Mouse (Mus musculus) 3T3-L1 (cell line): ENCODE data around the gene Ctrl.
"Not testable (repeated sequence)": the region's sequence is repeated elsewhere in the genome, so short reads cannot be mapped to it uniquely, and the experiment has no call there.

ENCODE experiments used
- DNase-seq: peaks from one replicate; pipeline ENCODE4 v3.0.0-alpha.2; 2015; ENCODE audit warnings: low read depth, low spot score

Ctrl gene

GRCm38 (mm10) chr8:105933762-105934161 lies at the start of gene Ctrl:
TSS of gene Ctrl (minus strand) at chr8:105933862.
- no peak for DNase-seq

- DNase-seq = not testable (repeated sequence)
These were observed 49.7 kb upstream of the Ctrl start for GRCm38 (mm10) chr8:105983406-105983805.

- no peak for DNase-seq
These were observed 47.5 kb upstream of the Ctrl start for GRCm38 (mm10) chr8:105981146-105981545.

- no peak for DNase-seq
These were observed 45.7 kb upstream of the Ctrl start, which contains the start of gene Dpep3 for GRCm38 (mm10) chr8:105979325-105979724. TSS of gene Dpep3 (minus strand) at chr8:105979429.

DNA sequence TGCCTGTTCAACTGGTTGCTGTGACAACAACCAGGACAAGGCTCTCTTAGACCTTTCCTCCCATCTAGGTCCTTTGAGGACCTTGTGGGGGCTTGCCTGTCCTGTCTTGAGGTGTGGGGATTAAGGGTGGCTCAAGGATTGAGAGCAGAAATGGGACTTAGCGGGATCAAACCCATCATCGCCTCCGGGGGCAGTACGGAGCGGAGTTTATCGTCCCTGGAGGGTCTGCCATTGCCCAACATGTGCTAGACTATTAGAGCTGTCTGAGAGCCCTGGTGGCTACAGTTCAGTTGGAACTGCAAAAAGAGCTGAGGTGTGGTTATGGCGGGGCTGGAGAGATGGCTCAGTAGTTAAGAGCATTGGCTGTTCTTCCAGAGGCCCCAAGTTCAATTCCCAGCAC lies 41.7 kb upstream of the Ctrl start:
- DNase-seq = no peak

DNA sequence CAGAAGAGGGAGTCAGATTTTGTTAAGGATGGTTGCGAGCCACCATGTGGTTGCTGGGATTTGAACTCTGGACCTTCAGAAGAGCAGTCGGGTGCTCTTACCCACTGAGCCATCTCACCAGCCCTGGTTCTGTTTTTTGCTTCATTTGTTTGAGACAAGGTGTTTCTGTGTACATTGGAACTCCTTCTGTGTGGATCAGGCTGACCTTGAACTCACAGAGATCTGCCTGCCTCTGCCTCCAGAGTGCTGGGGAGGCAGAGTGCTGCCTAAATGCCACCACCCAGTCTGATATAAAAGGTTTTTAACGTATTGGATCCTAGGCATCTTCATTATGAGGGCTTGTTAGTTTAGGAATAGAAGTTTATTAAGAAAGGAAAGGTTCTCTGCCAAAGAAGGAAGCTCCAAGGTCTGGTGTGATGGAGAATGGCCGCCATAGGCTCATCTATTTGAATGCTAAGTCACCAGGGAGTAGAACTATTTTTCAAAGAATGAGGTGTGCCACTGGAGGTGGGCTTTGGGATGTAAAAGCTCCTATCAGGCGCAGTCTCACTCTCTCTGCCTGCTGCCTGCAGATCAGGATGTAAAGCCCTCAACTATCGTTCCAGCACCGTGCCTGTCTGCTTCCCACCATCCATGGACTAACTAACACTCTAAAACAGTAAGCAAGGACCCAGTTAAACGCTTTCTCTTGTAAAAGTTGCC lies 37.5 kb upstream of the Ctrl start:
- no peak for DNase-seq

DNA sequence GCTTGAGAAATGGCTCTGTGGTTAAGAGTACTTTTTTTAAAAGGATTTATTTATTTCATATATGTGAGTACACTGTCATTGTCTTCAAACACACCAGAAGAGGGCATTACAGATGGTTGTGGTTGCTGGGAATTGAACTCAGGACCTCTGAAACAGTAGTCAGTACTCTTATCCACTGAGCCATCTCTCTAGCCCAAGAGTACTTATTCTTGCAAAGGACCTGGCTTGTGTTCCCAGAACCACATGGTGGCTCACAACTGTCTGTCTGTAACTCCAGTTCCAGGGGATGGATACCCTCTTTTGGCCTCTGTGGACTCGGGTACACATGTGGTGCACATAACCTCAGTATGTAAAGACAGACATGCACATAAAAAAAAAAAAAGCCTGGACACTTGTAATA lies 35.7 kb upstream of the Ctrl start:
- DNase-seq = no peak

DNA sequence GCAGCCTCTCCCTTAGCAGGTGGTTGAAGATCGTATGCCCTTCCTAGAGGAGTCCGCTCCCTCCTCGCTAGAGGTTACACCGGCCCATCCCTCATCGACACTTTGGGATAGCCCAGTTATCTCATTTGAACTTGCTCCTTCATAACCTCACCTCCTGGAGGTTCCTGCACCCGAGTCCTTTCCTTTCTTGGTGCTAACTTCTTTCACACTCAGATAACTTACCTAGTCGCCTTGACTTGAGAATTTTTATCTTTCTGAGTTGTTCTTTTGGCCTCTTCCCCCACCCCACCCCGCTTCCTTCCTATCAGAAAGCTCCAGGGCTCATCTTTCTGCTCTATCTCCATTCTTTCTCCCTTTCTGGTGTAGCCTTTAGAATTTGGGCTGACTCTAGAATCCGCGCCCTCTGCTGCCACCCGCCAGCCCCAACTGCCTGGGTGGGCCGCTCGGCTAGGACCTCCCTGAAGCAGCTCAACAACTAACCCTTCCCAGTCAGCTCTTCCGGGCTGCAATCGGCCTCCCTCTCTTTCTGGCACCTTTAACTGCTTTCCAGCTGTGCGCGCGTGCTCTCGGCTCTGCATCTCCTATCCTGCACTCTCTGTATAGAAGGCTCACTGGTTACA lies 33.1 kb upstream of the Ctrl start:
- no peak for DNase-seq

GRCm38 (mm10) chr8:105965905-105966341 lies 32.3 kb upstream of the Ctrl start, which contains the start of gene Slc12a4:
TSS of gene Slc12a4 (minus strand) at chr8:105966097.
- DNase-seq = peak; percentile 74

- peak; percentile 71 for DNase-seq
These were observed 31.7 kb upstream of the Ctrl start for GRCm38 (mm10) chr8:105965266-105965904.

GRCm38 (mm10) chr8:105964506-105965265 lies 31.0 kb upstream of the Ctrl start:
- DNase-seq = peak; percentile 46

DNA sequence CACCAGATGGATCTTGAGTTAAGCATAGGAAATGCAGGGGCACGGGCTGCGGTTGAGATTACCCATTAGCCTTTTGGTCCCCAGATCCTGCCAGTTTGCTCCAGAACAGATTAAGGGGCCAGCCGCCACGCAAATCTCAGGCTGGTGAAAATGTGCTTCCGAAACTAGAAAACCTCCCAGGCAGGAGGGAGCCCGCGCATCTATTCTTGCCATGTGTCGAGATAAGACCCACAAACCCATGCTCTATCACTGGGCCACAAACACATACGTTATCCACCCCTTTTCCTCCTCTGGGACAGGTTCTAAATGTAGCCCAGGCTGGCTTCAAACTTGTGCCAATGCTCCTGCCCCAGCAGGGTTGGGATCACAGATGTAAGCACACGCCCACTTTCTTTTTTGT lies 27.9 kb upstream of the Ctrl start:
- no peak for DNase-seq

DNA sequence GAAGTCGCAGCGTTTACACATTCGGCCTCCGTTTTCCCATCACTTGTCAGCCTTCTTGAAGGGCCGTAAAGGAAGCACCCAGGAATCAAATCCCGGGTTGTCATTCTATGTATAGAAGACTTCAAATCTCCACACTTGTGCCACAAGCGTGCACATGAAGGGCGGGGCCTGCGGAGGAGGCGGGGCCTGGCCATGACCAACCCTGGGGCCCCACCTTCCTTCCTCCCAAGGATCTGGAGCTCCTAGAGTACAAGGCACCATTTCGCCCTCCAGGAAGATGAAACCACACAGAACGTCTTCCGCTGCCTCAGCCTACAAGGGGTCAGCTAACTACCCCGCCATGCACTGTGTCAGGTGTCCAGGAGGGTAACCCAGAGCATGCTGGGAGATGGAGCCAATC lies 27.4 kb upstream of the Ctrl start:
- DNase-seq = no peak

GRCm38 (mm10) chr8:105959350-105959749 lies 25.7 kb upstream of the Ctrl start:
- no peak for DNase-seq

DNA sequence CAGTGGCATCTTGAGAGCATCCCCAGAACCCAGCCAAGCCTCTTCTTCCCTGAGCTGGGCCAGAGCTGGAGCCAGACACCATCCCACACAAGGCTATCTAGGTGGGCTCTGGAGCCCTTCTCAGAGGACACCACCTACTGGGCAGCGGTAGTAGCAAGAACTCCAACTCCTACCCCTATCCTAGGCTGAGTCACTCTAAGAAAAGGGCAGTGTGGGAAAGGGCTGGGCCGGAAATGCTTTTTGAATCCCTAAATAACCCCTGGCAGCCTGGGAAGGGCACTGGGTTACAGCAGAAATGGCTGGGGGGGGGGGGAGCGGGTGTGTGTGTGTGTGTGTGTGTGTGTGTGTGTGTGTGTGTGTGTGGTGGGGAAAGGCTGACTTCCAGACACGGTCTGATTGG lies 24.2 kb upstream of the Ctrl start:
- peak; percentile 49 for DNase-seq

- peak; percentile 80 for DNase-seq
These were observed 22.9 kb upstream of the Ctrl start for GRCm38 (mm10) chr8:105956556-105956955.

GRCm38 (mm10) chr8:105951057-105951659 lies 17.5 kb upstream of the Ctrl start:
- DNase-seq = peak; percentile 45

GRCm38 (mm10) chr8:105949350-105949749 lies 15.7 kb upstream of the Ctrl start:
- DNase-seq = peak; percentile 39

- no peak for DNase-seq
These were observed 9.7 kb upstream of the Ctrl start, which contains the start of gene Lcat for GRCm38 (mm10) chr8:105943321-105943739. TSS of gene Lcat (minus strand) at chr8:105943382.

GRCm38 (mm10) chr8:105942542-105942941 lies 8.9 kb upstream of the Ctrl start:
- no peak for DNase-seq

- DNase-seq = no peak
These were observed 8.4 kb upstream of the Ctrl start for GRCm38 (mm10) chr8:105942026-105942425.
